Mouse (Mus musculus): ENCODE data around the gene Gnb2.
A peak's percentile ranks its signal among the peaks of the same experiment; 100 is the strongest.

Gnb2 gene

GRCm38 (mm10) chr5:137481138-137481537 lies 52.2 kb downstream of the Gnb2 start:
- peak; percentile 76 for DNase-seq (ENCODE audit: low read depth, low spot score)
